Mouse (Mus musculus) stomach, embryonic 14.5 days (tissue): Measurements from ENCODE around the gene Crnkl1. TPM values are rescaled to one million over a fixed set of nuclear protein-coding genes. Genes with fewer than 3 reads are reported as not detected.
"Not testable (repeated sequence)": the region's sequence is repeated elsewhere in the genome, so short reads cannot be mapped to it uniquely, and the experiment has no call there.

Experiments used
- ATAC-seq: fragments of 200-750 bp; cut with Nextera tagmentation; 2 replicates; pipeline ENCODE4 v1.8.0; 2017; ENCODE audit warnings: low read depth, moderate TSS enrichment; ENCODE audit not compliant: insufficient number of reproducible peaks, insufficient read depth, low FRiP score
- H3K27ac ChIP-seq: fragments of 300-500 bp; sonication (generic); 2 replicates; pipeline ENCODE4 v1.5.1; 2014; ENCODE audit warnings: mild to moderate bottlenecking, low read length, moderate library complexity, mixed read lengths
- H3K27me3 ChIP-seq: fragments of 300-500 bp; sonication (generic); 2 replicates; pipeline ENCODE4 v1.6.1; 2014; ENCODE audit warnings: low read length, control low read depth, mixed read lengths; ENCODE audit not compliant: control insufficient read depth, insufficient read depth
- H3K36me3 ChIP-seq: fragments of 300-500 bp; sonication (generic); 2 replicates; pipeline ENCODE4 v1.6.1; 2014; ENCODE audit warnings: mild to moderate bottlenecking, control low read depth, low read length, moderate library complexity, mixed read lengths; ENCODE audit not compliant: control insufficient read depth, insufficient read depth
- H3K4me1 ChIP-seq: fragments of 300-500 bp; sonication (generic); 2 replicates; pipeline ENCODE4 v1.6.1; 2014; ENCODE audit warnings: low read length, control low read depth, mixed read lengths; ENCODE audit not compliant: control insufficient read depth, insufficient read depth
- H3K4me2 ChIP-seq: fragments of 300-500 bp; sonication (generic); replicated peaks from 2 replicates; pipeline ENCODE4 v1.6.1; 2014; ENCODE audit warnings: low read depth, low read length, control low read depth
- H3K4me3 ChIP-seq: fragments of 300-500 bp; sonication (generic); 2 replicates; pipeline ENCODE4 v1.5.1; 2014; ENCODE audit warnings: low read depth, low read length, control low read depth
- H3K9ac ChIP-seq: fragments of 300-500 bp; sonication (generic); replicated peaks from 2 replicates; pipeline ENCODE4 v1.6.1; 2014; ENCODE audit warnings: low read depth, mild to moderate bottlenecking, control low read depth, low read length, moderate library complexity, mixed read lengths
- H3K9me3 ChIP-seq: fragments of 300-500 bp; sonication (generic); 2 replicates; pipeline ENCODE4 v1.6.1; 2016; ENCODE audit warnings: low read depth, low read length, control low read depth; ENCODE audit not compliant: control insufficient read depth
- WGBS: fragments of 180-500 bp; shearing (Covaris S2); extraction: QIAGEN DNeasy Blood & Tissue Kit; methylation state at CpG from one replicate; pipeline ENCODE4 v1.1.7; 2014; 5-methylcytosine and 5-hydroxymethylcytosine counted together
- polyA plus RNA-seq: library from polyadenylated mRNA; unstranded; fragments of >200 nt; fragmentation: Nextera tagmentation; extraction: Ambion mirVana; gene quantifications from 2 replicates; pipeline ENCODE4 v1.2.1, GENCODE M21; 2014

Gene Crnkl1
- polyA plus RNA-seq, 1 experiment from 2014 or later, result 28.7 TPM

- ATAC-seq, result no peak
Observed at GRCm38 (mm10) chr2:145948402-145948954, 13.7 kb upstream of the Crnkl1 start.

GRCm38 (mm10) chr2:145944286-145944685, 9.5 kb upstream of the Crnkl1 start:
- Histone ChIP-seq H3K27me3 (no peaks in the 10 kb centered on the region), H3K36me3 (no peaks in the 10 kb centered on the region), H3K27ac (no peak overlapping the region), H3K4me1 (no peaks in the 10 kb centered on the region; the same call in 1 of the 2 replicates), H3K9me3 (no peaks in the 10 kb centered on the region), H3K4me2 (no peak overlapping the region), H3K9ac (no peak overlapping the region), H3K4me3 (no peak overlapping the region)
- 87% methylated on average over 3 of the region's 3 CpGs for WGBS
- ATAC-seq, result no peak

More at GRCm38 (mm10) chr2:145948402-145948954, 13.7 kb upstream of the Crnkl1 start:
- Histone ChIP-seq H3K4me1 (no peaks in the 10 kb centered on the region; the same call in 1 of the 2 replicates), H3K27ac (no peak overlapping the region), H3K36me3 (no peaks in the 10 kb centered on the region), H3K9ac (no peak overlapping the region), H3K9me3 (no peaks in the 10 kb centered on the region), H3K4me2 (no peak overlapping the region), H3K27me3 (no peaks in the 10 kb centered on the region), H3K4me3 (no peak overlapping the region)
- WGBS, result 67% methylated on average over 7 of the region's 7 CpGs

- Histone ChIP-seq H3K4me1 (no peaks in the 10 kb centered on the region), H3K27ac (no peak overlapping the region), H3K36me3 (no peaks in the 10 kb centered on the region), H3K4me3 (no peak overlapping the region), H3K9me3 (no peaks in the 10 kb centered on the region), H3K4me2 (no peak overlapping the region), H3K9ac (no peak overlapping the region), H3K27me3 (no peaks in the 10 kb centered on the region)
- WGBS, result 60% methylated on average over 3 of the region's 3 CpGs
- no peak for ATAC-seq
Observed at GRCm38 (mm10) chr2:145941403-145941802, 6.6 kb upstream of the Crnkl1 start.

GRCm38 (mm10) chr2:145936975-145937374, 2.2 kb upstream of the Crnkl1 start:
- Histone ChIP-seq H3K36me3 (peaks cover 7% of the 10 kb centered on the region; the same call in 1 of the 2 replicates), H3K4me3 (no peak overlapping the region), H3K9me3 (no peaks in the 10 kb centered on the region), H3K4me1 (peaks cover 7% of the 10 kb centered on the region; the same call in 1 of the 2 replicates), H3K27me3 (no peaks in the 10 kb centered on the region), H3K9ac (no peak overlapping the region), H3K27ac (no peak overlapping the region), H3K4me2 (no peak overlapping the region)
- WGBS, result 81% methylated on average over 8 of the region's 8 CpGs
- no peak for ATAC-seq

GRCm38 (mm10) chr2:145920941-145921650, 13.7 kb downstream of the Crnkl1 start:
- Histone ChIP-seq H3K36me3 (peaks cover 58% of the 10 kb centered on the region), H3K27ac (no peak overlapping the region)

GRCm38 (mm10) chr2:145905884-145906283, 28.9 kb downstream of the Crnkl1 start:
- WGBS, result 44% methylated on average over 4 of the region's 4 CpGs
- ATAC-seq, H3K27ac ChIP-seq, H3K4me2 ChIP-seq, H3K4me3 ChIP-seq, H3K27me3 ChIP-seq, H3K9ac ChIP-seq, H3K9me3 ChIP-seq: not testable (repeated sequence)
- Histone ChIP-seq H3K4me1 (peaks cover 12% of the 10 kb centered on the region; the same call in 1 of the 2 replicates), H3K36me3 (peaks cover 17% of the 10 kb centered on the region)

More at GRCm38 (mm10) chr2:145920941-145921650, 13.7 kb downstream of the Crnkl1 start:
- H3K9me3 ChIP-seq, result no peaks in the 10 kb centered on the region
- H3K27me3 ChIP-seq, result no peaks in the 10 kb centered on the region
- WGBS, result 86% methylated on average over 8 of the region's 8 CpGs
- H3K4me1 ChIP-seq, result no peaks in the 10 kb centered on the region
- H3K9ac ChIP-seq, result no peak overlapping the region
- ATAC-seq, result no peak
- H3K4me2 ChIP-seq, result no peak overlapping the region
- H3K4me3 ChIP-seq, result no peak overlapping the region

- Histone ChIP-seq H3K4me3 (no peak overlapping the region), H3K4me1 (peaks cover 12% of the 10 kb centered on the region; the same call in 1 of the 2 replicates), H3K27me3 (no peaks in the 10 kb centered on the region), H3K9ac (no peak overlapping the region), H3K9me3 (no peaks in the 10 kb centered on the region), H3K36me3 (peaks cover 13% of the 10 kb centered on the region), H3K4me2 (no peak overlapping the region), H3K27ac (no peak overlapping the region)
- 80% methylated on average over 6 of the region's 6 CpGs for WGBS
- no peak; the same call in 1 of the 2 replicates for ATAC-seq
Observed at GRCm38 (mm10) chr2:145905156-145905555, 29.7 kb downstream of the Crnkl1 start.

- 30% methylated on average over 12 of the region's 12 CpGs for WGBS
- Histone ChIP-seq H3K27ac (no peak overlapping the region), H3K9ac (peak overlapping the region; percentile 96), H3K36me3 (peaks cover 5% of the 10 kb centered on the region), H3K27me3 (no peaks in the 10 kb centered on the region), H3K4me2 (peak overlapping the region; percentile 41), H3K9me3 (no peaks in the 10 kb centered on the region), H3K4me3 (peak overlapping the region; percentile 94), H3K4me1 (peaks cover 12% of the 10 kb centered on the region; the same call in 1 of the 2 replicates)
- ATAC-seq, result no peak
Observed at GRCm38 (mm10) chr2:145903983-145904616, 30.7 kb downstream of the Crnkl1 start.
